Mouse (Mus musculus): Measurements from ENCODE around the gene Pon1.
"Not testable (repeated sequence)": the region's sequence is repeated elsewhere in the genome, so short reads cannot be mapped to it uniquely, and the experiment has no call there.

- TF ChIP-seq CTCF (IDR thresholded peaks at IDR 0.05; ENCODE audit: insufficient read depth, low read length); POLR2A (IDR thresholded peaks at IDR 0.05; ENCODE audit: borderline replicate concordance, extremely low read depth, low read depth, low read length): not testable (repeated sequence)
These were observed 29.8 kb upstream of the Pon1 start for GRCm38 (mm10) chr6:5223551-5223950.

Measured in lung, adult 2 months (tissue).